Mouse (Mus musculus) stomach, postnatal 0 days (tissue): ENCODE measurements around the gene Pex11a.

Experiments
- CTCF ChIP-seq: IDR thresholded peaks from 2 replicates; pipeline ENCODE4 v1.5.1; 2016; ENCODE audit warnings: antibody characterized with exemption, low read depth, mild to moderate bottlenecking, moderate library complexity
- EP300 ChIP-seq: optimal IDR thresholded peaks from 2 replicates; pipeline ENCODE3; 2016; ENCODE audit warnings: antibody characterized with exemption

DNA sequence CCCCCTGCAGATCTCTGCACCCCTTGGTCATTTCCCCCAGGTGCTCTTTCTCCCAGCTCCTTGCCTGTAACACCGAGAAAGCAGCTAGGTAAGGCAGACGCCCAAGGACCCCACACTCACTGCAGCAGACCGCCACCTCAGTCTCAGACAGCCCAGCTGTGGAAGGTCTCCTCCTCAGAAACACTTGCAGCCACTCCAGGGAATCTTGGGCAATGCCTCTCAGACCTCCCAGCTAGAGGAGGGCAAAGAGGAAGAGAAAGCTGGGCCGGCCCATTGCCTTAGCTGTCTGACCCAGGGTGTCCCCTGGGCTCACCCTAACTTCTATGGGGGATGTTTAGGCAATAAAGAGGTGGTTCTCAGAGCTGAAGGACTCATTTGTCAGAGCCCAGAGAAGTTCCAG lies 10.3 kb downstream of the Pex11a start, which contains the start of gene Plin1:
- no peak for TF ChIP-seq EP300
- TF ChIP-seq CTCF = no peak
